Mouse (Mus musculus) myocyte (in vitro differentiated cells): ENCODE measurements around the gene Klhdc3.

ENCODE experiments used
- E2F4 ChIP-seq: IDR thresholded peaks from one replicate; pipeline ENCODE4 v1.6.1; 2011; ENCODE audit warnings: mild to moderate bottlenecking, control low read depth, moderate library complexity; ENCODE audit not compliant: insufficient read depth
- POLR2A ChIP-seq: IDR thresholded peaks from one replicate; pipeline ENCODE4 v1.6.1; 2011; ENCODE audit warnings: low read depth, mild to moderate bottlenecking, control low read depth, moderate library complexity; ENCODE audit not compliant: insufficient read length
- POLR2AphosphoS2 ChIP-seq: IDR thresholded peaks from one replicate; pipeline ENCODE4 v1.6.1; 2011; ENCODE audit warnings: low read depth, control low read depth; ENCODE audit not compliant: insufficient read length
- SRF ChIP-seq: IDR thresholded peaks from one replicate; pipeline ENCODE4 v1.6.1; 2011; ENCODE audit warnings: low read depth; ENCODE audit not compliant: control insufficient read depth, insufficient read length
- TCF12 ChIP-seq: IDR thresholded peaks from one replicate; pipeline ENCODE4 v1.6.1; 2011; ENCODE audit warnings: mild to moderate bottlenecking, control low read depth; ENCODE audit not compliant: poor library complexity, insufficient read depth, severe bottlenecking

GRCm38 (mm10) chr17:46669911-46670310 is 10.8 kb downstream of the Klhdc3 start:
- TF ChIP-seq POLR2A, result no peak
- TF ChIP-seq SRF, result no peak
- no peak for TF ChIP-seq TCF12
- no peak for TF ChIP-seq POLR2AphosphoS2
- no peak for TF ChIP-seq E2F4
